Comparison of ENCODE assay signal across 17 mouse cellular contexts in genomic region chr1:157328068-157328467, GRCm38 (mm10).
"Had no signal": no experiment of that assay in that cellular context is flagged by ENCODE, and none has a peak within 500 bp of the region (broad histone marks: within the 10 kb centered on the region; RNA-seq: fewer than 3 reads in every experiment).

No protein-coding gene starts in this region.

- H3K27ac ChIP-seq: neural tube, embryonic 12.5 days; neural tube, embryonic 13.5 days; neural tube, embryonic 15.5 days; stomach, embryonic 15.5 days; stomach, postnatal 0 days had no signal

- H3K36me3 ChIP-seq: neural tube, embryonic 12.5 days; neural tube, embryonic 13.5 days; neural tube, embryonic 15.5 days; stomach, embryonic 15.5 days had no signal

- H3K4me3 ChIP-seq: neural tube, embryonic 12.5 days; neural tube, embryonic 13.5 days; neural tube, embryonic 15.5 days; stomach, embryonic 15.5 days had no signal

- H3K9me3 ChIP-seq: neural tube, embryonic 12.5 days; neural tube, embryonic 13.5 days; neural tube, embryonic 15.5 days; stomach, embryonic 15.5 days had no signal

- H3K4me2 ChIP-seq: neural tube, embryonic 12.5 days; neural tube, embryonic 13.5 days; neural tube, embryonic 15.5 days; stomach, embryonic 15.5 days had no signal

- DNase-seq: retina, postnatal 1 day; right cerebral cortex, adult 18-20 months; right cerebral cortex, postnatal 14 days; right cerebral cortex, postnatal 25 days; right cerebral cortex, postnatal 4 days; spleen, adult 18-20 months; thymus, adult 18-20 months; thymus, adult 2 months; thymus, postnatal 14 days; thymus, postnatal 25 days; thymus, postnatal 36 days; thymus, postnatal 4 days had no signal

- H3K9ac ChIP-seq: neural tube, embryonic 12.5 days; neural tube, embryonic 13.5 days; neural tube, embryonic 15.5 days; stomach, embryonic 15.5 days had no signal

- H3K27me3 ChIP-seq: neural tube, embryonic 12.5 days; neural tube, embryonic 13.5 days; neural tube, embryonic 15.5 days; stomach, embryonic 15.5 days had no signal

- H3K4me1 ChIP-seq: neural tube, embryonic 12.5 days; neural tube, embryonic 13.5 days; neural tube, embryonic 15.5 days; stomach, embryonic 15.5 days had no signal
